Mouse (Mus musculus) bone marrow macrophage, adult 2 months (primary cell): ENCODE results near the gene Usp3.

Experiments used
- CTCF ChIP-seq: IDR thresholded peaks from 2 replicates; pipeline ENCODE4 v1.5.1; 2012; ENCODE audit warnings: low read depth, mild to moderate bottlenecking, low read length, moderate library complexity
- POLR2A ChIP-seq: IDR thresholded peaks from 2 replicates; pipeline ENCODE4 v1.6.1; 2012; ENCODE audit warnings: mild to moderate bottlenecking, low read depth, low read length, borderline replicate concordance

DNA sequence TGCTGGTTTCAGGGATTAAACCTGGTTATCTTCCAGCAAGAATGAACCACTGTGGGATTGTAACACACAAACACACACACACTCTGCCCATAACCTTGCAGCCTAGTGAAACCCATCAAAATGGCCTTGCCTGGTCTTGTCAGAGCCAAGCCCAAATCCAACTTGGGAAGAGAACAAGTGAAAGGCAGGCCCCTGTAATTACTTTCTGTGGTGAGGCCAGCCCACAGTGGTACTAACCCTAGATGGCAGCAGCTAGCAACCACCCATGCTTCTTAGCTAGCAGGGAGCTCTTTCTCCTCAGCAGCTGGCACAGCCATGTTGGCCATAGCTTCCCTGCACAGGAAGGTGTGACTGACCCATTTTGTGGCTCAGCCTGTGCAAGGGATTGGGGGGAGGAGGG lies 79.8 kb downstream of the Usp3 start:
- TF ChIP-seq CTCF (0 out of 2 replicates have a peak, but pooled peaks have one; percentile 9), POLR2A (no peak)
